Mouse (Mus musculus) layer of hippocampus, postnatal 36 days (tissue): ENCODE data around the gene Dmrt2. TPM values are rescaled to one million over a fixed set of nuclear protein-coding genes. Genes with fewer than 3 reads are reported as not detected.
A peak's percentile ranks its signal among the peaks of the same experiment; 100 is the strongest.

Source experiments
- DNase-seq, 2 experiments: peaks; one replicate each; pipeline ENCODE4 v3.0.0; 2022
- total RNA-seq, 2 experiments: library from RNA; stranded (reverse); gene quantifications; 2 replicates each; pipeline ENCODE4 v1.2.3; 2021

Gene Dmrt2
- 1 to 10 TPM in 1 of 2 experiments, under 1 TPM in 1; 0.73 to 1.3 TPM for total RNA-seq

GRCm38 (mm10) chr19:25672101-25672950 lies at the start of gene Dmrt2:
TSS of gene Dmrt2 (plus strand) at chr19:25672411.
- peak; percentile 24 to 26 for DNase-seq

DNA sequence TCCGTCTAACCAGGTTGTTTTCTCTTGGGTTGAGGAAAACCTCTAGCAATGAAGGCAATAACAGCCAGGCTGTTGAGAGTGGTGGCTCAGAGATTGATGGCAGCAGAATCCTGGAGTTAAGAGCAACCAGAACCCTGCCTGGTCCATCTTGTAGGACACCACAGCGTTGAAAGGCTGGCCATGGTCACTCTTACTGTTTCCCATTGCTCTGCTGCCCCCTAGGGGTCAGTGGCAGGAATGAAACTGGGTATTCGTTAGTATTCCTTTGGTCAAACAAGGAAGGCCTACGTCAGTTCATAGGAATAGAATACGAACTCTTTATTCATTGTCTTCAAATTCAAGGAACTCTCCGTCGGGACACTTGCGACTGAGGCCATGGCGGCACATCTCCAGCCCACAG lies 43.7 kb upstream of the Dmrt2 start:
- peak; percentile 52 to 53 for DNase-seq

DNA sequence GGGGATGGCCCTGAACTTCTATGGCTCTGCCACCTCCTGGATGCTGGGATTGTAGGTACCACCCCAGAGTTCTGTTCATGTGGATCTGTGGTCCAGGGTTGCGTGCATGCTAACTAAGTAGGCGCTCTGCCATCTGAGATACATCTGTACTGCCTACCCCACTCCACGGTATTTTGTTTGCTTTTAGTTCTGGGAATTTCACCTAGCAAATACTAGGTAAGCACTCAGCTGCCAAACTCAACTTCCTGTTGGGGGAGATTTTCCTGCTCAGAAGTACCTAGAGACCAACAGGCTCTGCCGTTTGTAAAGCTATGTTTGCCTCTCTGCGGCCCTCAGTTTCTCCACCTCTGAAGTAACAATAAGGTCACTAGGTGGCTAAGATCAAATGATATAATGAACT lies 37.1 kb upstream of the Dmrt2 start:
- no peak for DNase-seq

- DNase-seq = peak; percentile 49 to 54
These were observed 36.5 kb upstream of the Dmrt2 start for GRCm38 (mm10) chr19:25635622-25636244.

- no peak for DNase-seq
These were observed 33.3 kb upstream of the Dmrt2 start for GRCm38 (mm10) chr19:25638766-25639361.

- DNase-seq = no peak
These were observed 30.4 kb upstream of the Dmrt2 start for GRCm38 (mm10) chr19:25641786-25642185.

DNA sequence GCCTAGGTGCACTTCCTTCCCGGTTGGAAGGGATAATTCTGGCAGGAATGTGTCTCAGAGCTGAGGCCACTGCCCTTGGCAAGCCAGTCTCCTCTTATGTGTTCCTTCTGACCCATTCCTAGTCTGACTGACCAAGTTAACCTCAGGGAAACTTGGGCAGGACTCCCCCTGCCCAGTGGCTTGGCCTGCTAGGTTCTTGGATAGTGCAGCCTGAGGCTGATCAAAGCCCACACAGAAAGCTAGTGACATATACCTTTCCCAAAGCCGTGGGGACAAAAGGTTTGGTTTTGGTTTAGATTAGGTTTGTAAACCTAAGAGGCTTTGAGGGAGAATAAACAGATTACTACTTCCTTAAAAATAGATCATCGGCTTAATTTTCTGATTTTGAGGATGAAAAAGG lies 25.1 kb upstream of the Dmrt2 start:
- no peak for DNase-seq

DNA sequence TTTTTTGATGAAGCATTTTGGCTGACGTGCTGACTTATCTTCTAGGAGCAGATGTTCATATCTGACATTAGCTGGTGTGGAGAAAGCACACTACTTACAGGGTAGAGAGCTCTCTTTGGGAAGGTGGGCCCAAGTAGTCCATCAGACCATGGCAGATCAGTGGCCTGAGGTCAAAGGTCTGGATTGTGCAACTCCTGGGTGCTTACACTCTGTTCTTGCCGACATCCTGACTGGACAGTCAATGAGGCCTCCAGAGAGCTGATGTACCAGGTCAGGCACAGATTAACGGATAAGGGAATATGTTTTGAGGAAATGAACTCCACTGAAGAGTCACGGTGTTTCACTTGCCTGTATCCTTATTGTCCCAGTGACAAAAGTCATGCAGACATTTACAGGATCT lies 23.5 kb upstream of the Dmrt2 start:
- DNase-seq = no peak

DNA sequence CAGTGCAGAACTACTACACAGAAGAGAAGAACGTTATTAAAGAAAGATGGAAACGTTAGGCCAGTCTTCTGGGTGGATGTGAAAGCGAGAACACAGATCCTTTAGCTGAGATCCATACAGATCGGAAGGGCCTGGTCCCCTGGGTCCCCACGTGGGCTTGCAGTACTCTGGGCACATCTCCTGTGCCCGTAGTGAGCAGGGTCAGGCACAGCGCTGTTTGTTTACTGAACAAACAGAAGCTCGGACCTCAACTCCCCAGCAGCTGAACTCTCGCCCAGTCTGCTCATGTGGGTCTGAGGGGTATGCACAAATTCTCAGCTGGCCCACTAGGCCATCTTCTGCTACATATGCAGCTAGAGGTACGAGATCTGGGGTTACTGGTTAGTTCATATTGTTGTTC lies 21.7 kb upstream of the Dmrt2 start:
- DNase-seq = no peak

DNA sequence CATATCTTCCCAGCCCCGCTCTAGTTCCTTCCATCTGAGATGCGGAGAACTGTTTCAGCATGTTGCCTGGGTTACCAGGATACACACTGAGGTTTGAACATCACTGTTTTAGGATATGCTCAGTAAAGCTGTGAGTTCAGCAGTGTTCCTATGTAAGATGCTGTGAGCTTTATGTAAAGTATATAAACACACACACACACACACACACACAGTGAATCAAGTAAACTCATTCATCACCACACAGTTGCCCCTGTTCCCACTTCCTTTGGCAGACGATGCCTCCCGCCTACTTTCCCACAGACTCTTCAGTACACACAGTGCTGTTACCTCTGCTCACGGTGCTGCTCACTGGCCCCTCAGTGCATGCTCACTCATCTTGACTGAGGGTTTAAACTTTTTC lies 19.7 kb upstream of the Dmrt2 start:
- DNase-seq = no peak

DNA sequence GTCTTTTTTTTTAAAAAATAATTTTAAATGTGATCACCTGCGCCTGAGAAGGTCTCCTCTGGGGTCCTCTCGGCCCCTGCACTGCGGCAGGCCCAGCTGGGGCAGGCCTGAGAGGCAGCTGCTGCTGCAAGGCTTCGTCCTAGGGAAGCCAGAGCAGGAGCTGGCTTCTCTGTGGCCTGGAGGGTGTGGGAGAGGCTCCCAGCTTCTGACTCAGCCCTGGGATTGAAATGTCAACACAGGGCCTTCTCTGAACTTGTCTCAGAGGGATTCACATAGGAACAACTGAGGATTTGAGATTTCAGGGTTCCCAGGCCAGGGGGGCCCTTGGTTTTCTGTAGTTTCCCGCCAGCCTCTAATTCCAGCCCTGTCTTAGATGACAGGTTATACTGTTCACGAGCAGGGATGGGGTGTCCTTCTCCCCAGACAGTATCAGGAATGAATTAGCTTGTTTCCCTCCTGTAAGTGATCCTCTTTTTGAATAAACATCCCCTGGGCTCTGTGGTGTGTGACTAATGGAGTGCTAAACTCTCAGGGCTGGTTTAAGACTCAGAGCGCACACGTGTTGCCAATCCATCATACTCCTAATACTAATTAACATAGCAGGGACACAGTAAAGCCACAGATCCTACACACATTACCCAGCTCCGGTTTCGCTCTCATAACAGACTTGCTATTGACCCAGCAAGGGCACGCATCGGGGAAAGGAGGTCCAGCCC lies 18.0 kb upstream of the Dmrt2 start:
- DNase-seq = no peak

GRCm38 (mm10) chr19:25665486-25666339 lies 6.5 kb upstream of the Dmrt2 start:
- no peak for DNase-seq

- DNase-seq = no peak
These were observed 4.4 kb upstream of the Dmrt2 start for GRCm38 (mm10) chr19:25667836-25668235.

DNA sequence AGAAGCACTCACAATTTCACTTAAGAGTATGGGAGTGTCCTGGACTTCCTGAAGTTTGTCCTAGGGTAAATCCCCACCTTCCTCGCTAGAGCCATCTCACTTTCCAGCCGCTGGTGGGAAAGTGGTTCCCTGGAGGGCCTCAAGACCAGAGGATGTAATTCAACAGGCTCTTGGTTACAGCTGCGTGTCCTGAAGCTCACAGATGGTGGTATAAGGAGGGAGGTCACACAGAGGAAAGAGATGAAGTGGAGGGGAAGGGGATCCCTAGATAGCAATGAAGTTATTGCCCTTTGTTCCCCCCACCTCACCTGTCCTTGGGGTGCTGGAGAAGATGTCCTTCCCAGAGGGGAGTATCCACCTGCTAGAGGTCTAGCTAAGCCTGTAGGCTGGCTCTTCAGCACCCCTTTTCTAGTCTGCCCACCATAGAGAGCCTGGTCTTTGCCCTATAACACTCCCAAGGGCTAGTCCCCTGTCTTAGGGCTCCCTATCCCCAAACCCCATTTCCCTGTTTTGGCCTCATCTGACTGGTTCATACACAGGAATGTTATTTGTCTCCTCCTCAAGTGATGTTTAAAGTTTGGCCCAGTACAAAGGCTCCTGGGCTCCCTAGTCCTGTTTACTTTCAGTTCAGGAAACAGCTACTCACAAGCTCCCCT lies 2.5 kb upstream of the Dmrt2 start:
- no peak for DNase-seq

GRCm38 (mm10) chr19:25670571-25671285 lies 1.5 kb upstream of the Dmrt2 start:
- no peak for DNase-seq

DNA sequence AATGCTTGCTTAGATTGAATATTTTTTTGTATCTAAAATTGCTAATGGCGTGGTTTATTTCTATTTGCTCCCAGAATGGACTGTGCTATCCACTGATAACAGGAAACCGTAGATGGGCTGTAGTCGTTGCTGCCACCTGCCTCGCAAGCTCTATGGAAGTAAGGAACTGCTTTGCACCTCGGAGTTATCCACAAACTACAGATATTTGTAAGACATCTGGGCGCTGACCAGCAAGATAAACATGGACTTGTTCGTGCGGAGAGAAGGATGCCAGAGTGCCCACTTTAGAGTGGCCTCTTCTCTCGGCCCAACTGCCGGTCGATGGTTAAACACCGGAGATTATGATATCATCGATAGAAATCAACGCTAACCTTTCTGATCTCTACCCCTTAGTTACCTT lies 530 bp upstream of the Dmrt2 start:
- DNase-seq = no peak

DNA sequence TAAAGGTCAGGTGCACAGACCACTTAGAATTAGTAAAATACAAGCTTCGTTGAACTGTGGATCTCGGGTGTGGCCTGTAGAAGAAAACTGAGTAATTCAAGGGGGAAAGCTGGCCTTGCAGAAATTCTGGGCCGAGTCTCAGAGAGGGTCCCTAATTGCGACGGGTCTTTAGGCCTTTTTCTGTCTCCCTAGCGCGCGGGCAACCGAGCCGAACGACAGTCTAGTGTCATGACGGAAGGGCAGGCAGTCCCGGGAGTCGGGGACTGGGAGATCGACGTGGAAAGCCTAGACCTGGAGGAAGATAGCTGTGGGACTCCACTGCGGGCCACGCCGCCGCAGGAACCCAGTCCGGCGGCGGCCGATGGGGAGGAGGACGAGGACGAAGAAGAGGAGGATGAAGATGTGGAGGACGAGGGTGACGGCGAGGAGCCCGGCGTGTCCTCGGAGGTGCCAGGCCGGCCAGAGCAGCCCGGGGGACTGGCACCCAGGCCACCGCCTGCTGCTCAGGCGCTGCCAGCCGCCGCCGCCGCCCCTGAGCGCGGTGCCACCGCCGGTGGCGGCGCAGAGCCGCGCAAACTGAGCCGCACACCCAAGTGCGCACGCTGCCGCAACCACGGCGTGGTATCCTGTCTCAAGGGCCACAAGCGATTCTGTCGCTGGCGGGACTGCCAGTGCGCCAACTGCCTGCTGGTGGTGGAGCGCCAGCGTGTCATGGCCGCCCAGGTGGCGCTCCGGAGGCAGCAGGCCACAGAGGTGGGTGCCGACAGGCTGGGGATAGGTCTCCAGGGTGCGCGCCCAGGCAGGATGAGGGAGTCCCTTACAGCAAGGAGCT lies 1.2 kb downstream of the Dmrt2 start:
- DNase-seq = peak in 1 of 2 experiments; percentile 10

GRCm38 (mm10) chr19:25674056-25674420 lies 1.8 kb downstream of the Dmrt2 start:
- no peak for DNase-seq

GRCm38 (mm10) chr19:25674744-25675143 lies 2.5 kb downstream of the Dmrt2 start:
- DNase-seq = no peak
